Mouse (Mus musculus): ENCODE measurements at regions not wholly inside any gene's neighbourhood (a gene's known extent, or its start where the extent isn't known, plus 50 kb on each side); places are given as distances from the start of the nearest gene placed in this dataset.

DNA sequence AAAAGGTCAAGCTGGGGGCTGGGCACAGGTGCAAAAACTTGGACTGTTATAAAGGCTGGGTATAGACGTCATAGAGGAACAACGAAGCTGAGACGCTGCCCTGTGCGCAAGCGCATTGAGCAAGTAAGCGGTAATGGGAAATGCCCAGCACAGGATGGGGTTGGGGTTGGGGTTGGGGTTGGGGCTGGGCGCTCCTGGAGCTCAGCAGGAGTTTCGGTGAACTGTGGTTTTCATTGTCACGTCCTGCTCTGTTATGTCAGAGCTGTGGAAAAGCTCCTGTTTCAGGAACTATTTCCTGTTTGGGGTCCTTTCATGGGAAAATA, 106.4 kb downstream of the Nufip1 start:
- Histone ChIP-seq H3K36me3 (ENCODE audit: control insufficient read depth, insufficient read depth, low read length) (no peaks in the 10 kb centered on the region), H3K27me3 (ENCODE audit: control insufficient read depth, insufficient read depth, low read length) (no peaks in the 10 kb centered on the region), H3K4me1 (ENCODE audit: control insufficient read depth, insufficient read depth, insufficient read length, low read length) (peaks cover 5% of the 10 kb centered on the region; the same call in 1 of the 2 replicates), H3K27ac (ENCODE audit: insufficient read depth, low read depth, low read length) (no peak overlapping the region), H3K4me3 (ENCODE audit: low read depth, low read length) (no peak overlapping the region)
- WGBS = 58% methylated on average over 9 of the region's 9 CpGs
- TF ChIP-seq CTCF (IDR thresholded peaks at IDR 0.05; ENCODE audit: extremely low read depth, insufficient read length, insufficient replicate concordance, low read depth, low read length) (no peak), POLR2A (IDR thresholded peaks at IDR 0.05; ENCODE audit: low read depth, low read length) (no peak)

DNA sequence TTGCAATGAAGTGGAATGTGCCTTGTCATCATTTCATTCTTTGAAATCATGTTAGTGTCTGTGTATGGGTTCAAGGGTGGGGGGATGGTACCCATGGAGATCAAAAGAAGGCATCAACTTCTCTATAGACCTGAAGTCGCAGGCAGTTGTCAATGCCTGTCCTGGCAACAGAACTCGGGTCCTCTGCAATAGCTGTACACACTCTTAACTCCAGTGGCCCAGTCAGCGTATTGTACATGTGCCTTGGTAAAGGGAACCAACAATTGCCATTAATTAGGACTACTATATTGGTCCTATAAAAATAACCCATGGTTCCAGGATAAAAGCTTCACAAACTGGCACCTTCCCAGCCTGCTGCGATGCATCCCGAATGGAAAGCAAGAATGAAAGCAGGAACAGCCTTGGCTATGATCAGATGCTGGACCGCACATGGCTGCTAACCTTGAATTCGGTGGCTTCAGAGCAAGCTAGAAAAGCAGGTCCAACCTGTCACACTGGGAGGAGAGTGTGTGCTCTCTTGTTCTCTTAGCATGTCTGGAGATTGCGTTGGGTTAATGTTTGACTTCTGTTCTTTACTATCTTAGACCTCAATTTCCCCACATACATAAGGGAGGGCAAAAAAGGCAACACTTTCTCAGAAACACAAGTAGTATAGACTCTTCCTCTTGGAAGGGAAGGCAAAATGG, 107.0 kb downstream of the Nufip1 start:
- WGBS = 27% methylated on average over 8 of the region's 8 CpGs
- H3K4me1 ChIP-seq (ENCODE audit: control insufficient read depth, insufficient read depth, insufficient read length, low read length) = peaks cover 6% of the 10 kb centered on the region; the same call in 1 of the 2 replicates
- H3K27ac ChIP-seq (ENCODE audit: insufficient read depth, low read depth, low read length) = peak overlapping the region; percentile 14; the same call in 1 of the 2 replicates
- no peak overlapping the region for H3K4me3 ChIP-seq (ENCODE audit: low read depth, low read length)
- no peaks in the 10 kb centered on the region for H3K27me3 ChIP-seq (ENCODE audit: control insufficient read depth, insufficient read depth, low read length)
- TF ChIP-seq POLR2A (IDR thresholded peaks at IDR 0.05; ENCODE audit: low read depth, low read length) = no peak
- no peaks in the 10 kb centered on the region for H3K36me3 ChIP-seq (ENCODE audit: control insufficient read depth, insufficient read depth, low read length)

DNA sequence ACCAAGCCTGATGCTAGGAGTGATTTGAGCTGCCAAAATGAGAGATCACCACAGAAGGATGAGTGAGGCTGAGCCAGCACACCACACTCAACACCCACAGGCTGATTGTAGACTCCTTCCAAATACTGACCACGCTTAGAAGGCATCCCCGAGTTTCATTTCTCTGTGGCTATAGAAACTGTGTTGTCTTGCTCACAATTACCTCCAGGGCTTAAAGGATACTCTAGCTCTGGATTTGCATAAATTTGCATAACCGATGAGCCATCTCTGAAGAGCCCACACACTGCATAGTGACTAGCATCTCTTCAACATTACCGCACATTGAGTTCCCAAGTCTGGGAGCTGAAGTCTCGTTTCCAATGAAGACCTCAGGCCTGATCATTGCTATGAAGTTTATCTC, 110.3 kb downstream of the Nufip1 start:
- TF ChIP-seq CTCF (IDR thresholded peaks at IDR 0.05; ENCODE audit: extremely low read depth, insufficient read length, insufficient replicate concordance, low read depth, low read length) (no peak), POLR2A (IDR thresholded peaks at IDR 0.05; ENCODE audit: low read depth, low read length) (no peak)
- Histone ChIP-seq H3K27me3 (ENCODE audit: control insufficient read depth, insufficient read depth, low read length) (no peaks in the 10 kb centered on the region), H3K27ac (ENCODE audit: insufficient read depth, low read depth, low read length) (no peak overlapping the region), H3K4me3 (ENCODE audit: low read depth, low read length) (no peak overlapping the region), H3K4me1 (ENCODE audit: control insufficient read depth, insufficient read depth, insufficient read length, low read length) (peaks cover 14% of the 10 kb centered on the region; the same call in 1 of the 2 replicates), H3K36me3 (ENCODE audit: control insufficient read depth, insufficient read depth, low read length) (no peaks in the 10 kb centered on the region)
- WGBS = 89% methylated on average over 5 of the region's 5 CpGs

DNA sequence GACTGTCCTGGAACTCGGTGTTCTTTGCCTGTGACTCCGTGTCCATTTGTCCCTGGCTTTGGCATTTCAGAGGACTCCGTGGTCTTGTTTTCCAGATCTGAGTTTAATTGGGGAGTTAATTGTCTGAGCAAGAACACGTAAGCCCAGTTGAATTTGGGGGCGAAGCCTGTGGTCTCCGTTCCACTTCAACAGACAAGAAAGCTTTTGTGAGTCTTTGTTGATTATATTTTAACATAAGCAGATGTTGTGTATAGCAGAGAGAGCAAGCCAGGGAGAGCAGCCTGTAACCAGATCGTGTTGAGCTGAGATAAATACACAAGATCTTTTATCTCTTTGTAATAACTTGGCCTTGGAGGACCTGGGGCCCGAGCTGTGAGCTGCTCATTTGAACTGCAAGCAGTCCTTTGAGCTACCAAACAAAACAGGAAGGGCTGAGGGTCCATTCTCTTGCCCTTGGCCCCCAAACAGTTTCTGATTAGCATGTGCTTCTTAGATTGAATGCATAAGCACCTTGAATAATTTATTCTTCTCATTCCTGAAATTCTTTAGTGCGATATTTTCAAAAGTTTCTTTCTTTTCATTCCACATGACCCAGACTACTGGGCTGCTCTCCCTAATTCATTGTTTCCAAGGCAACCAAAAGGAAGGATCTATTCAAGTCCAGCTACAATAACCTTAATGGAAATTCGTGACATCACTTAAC, 111.1 kb downstream of the Nufip1 start:
- no peak overlapping the region for H3K4me3 ChIP-seq (ENCODE audit: low read depth, low read length)
- no peaks in the 10 kb centered on the region for H3K27me3 ChIP-seq (ENCODE audit: control insufficient read depth, insufficient read depth, low read length)
- WGBS = 68% methylated on average over 10 of the region's 10 CpGs
- TF ChIP-seq CTCF (IDR thresholded peaks at IDR 0.05; ENCODE audit: extremely low read depth, insufficient read length, insufficient replicate concordance, low read depth, low read length) = no peak
- no peak for TF ChIP-seq POLR2A (IDR thresholded peaks at IDR 0.05; ENCODE audit: low read depth, low read length)
- H3K36me3 ChIP-seq (ENCODE audit: control insufficient read depth, insufficient read depth, low read length) = no peaks in the 10 kb centered on the region
- H3K4me1 ChIP-seq (ENCODE audit: control insufficient read depth, insufficient read depth, insufficient read length, low read length) = peaks cover 14% of the 10 kb centered on the region; the same call in 1 of the 2 replicates
- H3K27ac ChIP-seq (ENCODE audit: insufficient read depth, low read depth, low read length) = no peak overlapping the region

DNA sequence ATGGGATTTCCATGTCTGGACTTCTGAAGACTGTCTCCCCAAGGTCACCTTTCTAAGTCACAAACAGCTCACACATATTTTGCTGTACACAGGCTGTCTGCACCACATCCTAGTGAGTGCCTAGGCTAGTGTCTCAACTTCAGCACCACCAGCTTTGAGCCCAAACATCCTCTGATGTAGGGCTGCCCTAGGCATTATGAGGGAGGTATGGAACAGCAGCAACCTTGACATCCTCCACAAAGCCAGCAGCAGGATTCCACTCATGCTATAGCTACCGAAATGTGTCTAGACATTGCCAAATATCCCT, 111.6 kb downstream of the Nufip1 start:
- TF ChIP-seq POLR2A (IDR thresholded peaks at IDR 0.05; ENCODE audit: low read depth, low read length) = no peak
- H3K27ac ChIP-seq (ENCODE audit: insufficient read depth, low read depth, low read length) = no peak overlapping the region
- H3K4me1 ChIP-seq (ENCODE audit: control insufficient read depth, insufficient read depth, insufficient read length, low read length) = peaks cover 14% of the 10 kb centered on the region; the same call in 1 of the 2 replicates
- H3K27me3 ChIP-seq (ENCODE audit: control insufficient read depth, insufficient read depth, low read length) = no peaks in the 10 kb centered on the region
- no peaks in the 10 kb centered on the region for H3K36me3 ChIP-seq (ENCODE audit: control insufficient read depth, insufficient read depth, low read length)
- 92% methylated on average over 1 of the region's 1 CpGs for WGBS
- no peak overlapping the region for H3K4me3 ChIP-seq (ENCODE audit: low read depth, low read length)

DNA sequence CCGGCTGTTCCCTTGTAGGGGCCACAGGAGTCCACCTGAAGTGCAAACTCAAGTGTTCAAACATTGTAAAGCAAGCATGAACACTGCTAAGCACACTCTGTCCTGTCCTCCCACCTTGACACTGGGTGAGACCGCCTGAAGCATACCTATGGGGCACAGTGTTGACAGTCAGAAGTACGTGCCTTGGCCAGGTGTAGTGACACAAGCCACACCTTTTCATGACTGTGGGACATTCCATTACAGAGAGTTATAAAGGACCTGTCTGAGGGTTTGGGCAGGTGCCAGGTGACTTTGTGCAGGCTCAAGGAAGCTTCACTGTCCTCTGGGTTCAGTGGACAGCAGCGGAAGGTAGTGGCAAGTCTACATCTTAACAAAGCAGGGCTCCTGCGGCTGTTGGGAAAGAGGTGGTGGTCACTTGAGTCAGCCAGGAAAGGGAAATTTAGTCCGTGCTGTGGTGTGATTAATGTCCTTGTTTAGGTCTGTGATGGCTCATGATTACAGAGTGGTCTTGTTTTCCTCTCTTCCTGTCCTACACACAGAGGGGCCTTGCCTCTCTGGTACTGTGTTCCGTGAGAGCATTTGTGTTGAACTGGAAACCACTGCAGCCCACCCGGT, 112.5 kb downstream of the Nufip1 start:
- no peak for TF ChIP-seq POLR2A (IDR thresholded peaks at IDR 0.05; ENCODE audit: low read depth, low read length)
- no peak for TF ChIP-seq CTCF (IDR thresholded peaks at IDR 0.05; ENCODE audit: extremely low read depth, insufficient read length, insufficient replicate concordance, low read depth, low read length)
- peaks cover 8% of the 10 kb centered on the region; the same call in 1 of the 2 replicates for H3K4me1 ChIP-seq (ENCODE audit: control insufficient read depth, insufficient read depth, insufficient read length, low read length)
- no peaks in the 10 kb centered on the region for H3K27me3 ChIP-seq (ENCODE audit: control insufficient read depth, insufficient read depth, low read length)
- no peaks in the 10 kb centered on the region for H3K36me3 ChIP-seq (ENCODE audit: control insufficient read depth, insufficient read depth, low read length)
- no peak overlapping the region for H3K4me3 ChIP-seq (ENCODE audit: low read depth, low read length)
- WGBS = 39% methylated on average over 8 of the region's 8 CpGs
- no peak overlapping the region for H3K27ac ChIP-seq (ENCODE audit: insufficient read depth, low read depth, low read length)

DNA sequence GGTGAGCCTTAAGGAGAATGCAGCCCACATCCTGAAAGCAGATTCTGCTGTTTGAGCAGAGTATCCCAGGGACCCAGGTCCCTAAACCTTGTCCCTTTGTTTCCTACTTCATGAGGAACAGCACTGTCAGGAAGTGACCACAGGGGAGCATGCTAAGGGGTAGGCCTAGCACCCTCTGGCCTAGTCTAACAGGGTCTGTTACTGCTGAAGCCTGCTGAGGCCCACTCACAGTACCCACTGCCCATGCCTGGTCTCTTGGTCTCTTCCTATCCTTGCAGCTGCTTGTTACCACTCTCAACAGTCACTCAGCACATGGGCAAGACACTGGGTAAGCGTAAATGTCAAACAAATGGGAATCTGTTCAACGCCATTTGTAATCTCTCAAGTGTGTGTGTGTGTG, 113.2 kb downstream of the Nufip1 start:
- Histone ChIP-seq H3K4me3 (ENCODE audit: low read depth, low read length) (no peak overlapping the region), H3K27ac (ENCODE audit: insufficient read depth, low read depth, low read length) (no peak overlapping the region), H3K27me3 (ENCODE audit: control insufficient read depth, insufficient read depth, low read length) (no peaks in the 10 kb centered on the region), H3K36me3 (ENCODE audit: control insufficient read depth, insufficient read depth, low read length) (no peaks in the 10 kb centered on the region), H3K4me1 (ENCODE audit: control insufficient read depth, insufficient read depth, insufficient read length, low read length) (peaks cover 8% of the 10 kb centered on the region; the same call in 1 of the 2 replicates)
- TF ChIP-seq POLR2A (IDR thresholded peaks at IDR 0.05; ENCODE audit: low read depth, low read length) (no peak), CTCF (IDR thresholded peaks at IDR 0.05; ENCODE audit: extremely low read depth, insufficient read length, insufficient replicate concordance, low read depth, low read length) (no peak)
- WGBS = 100% methylated on average over 2 of the region's 2 CpGs
